Mouse (Mus musculus) embryonic fibroblast, embryonic 13.5 days (primary cell): ENCODE data around the gene Ntng1. TPM values are rescaled to one million over a fixed set of nuclear protein-coding genes. Genes with fewer than 3 reads are reported as not detected.

Experiments
- H3K27ac ChIP-seq: 2 replicates; pipeline ENCODE4 v1.5.1; 2012; ENCODE audit warnings: low read length, control low read depth, inconsistent platforms; ENCODE audit not compliant: insufficient read depth
- H3K4me1 ChIP-seq: 2 replicates; pipeline ENCODE4 v1.6.1; 2011; ENCODE audit warnings: low read length; ENCODE audit not compliant: control insufficient read depth, insufficient read depth
- H3K4me3 ChIP-seq: 2 replicates; pipeline ENCODE4 v1.5.1; 2011; ENCODE audit warnings: mild to moderate bottlenecking, control low read depth, low read length; ENCODE audit not compliant: insufficient read depth
- CTCF ChIP-seq: IDR thresholded peaks from 2 replicates; pipeline ENCODE4 v1.5.1; 2011; ENCODE audit warnings: mild to moderate bottlenecking, control low read depth, low read length, moderate library complexity, borderline replicate concordance; ENCODE audit not compliant: insufficient read depth
- POLR2A ChIP-seq: IDR thresholded peaks from 2 replicates; pipeline ENCODE4 v1.6.1; 2011; ENCODE audit warnings: low read depth, mild to moderate bottlenecking, control low read depth, low read length, moderate library complexity
- polyA plus RNA-seq: library from polyadenylated mRNA; stranded (reverse); fragments of >200 nt; gene quantifications from 2 replicates; pipeline ENCODE4 v1.2.4, GENCODE M21; 2011; ENCODE audit warnings: low read depth; ENCODE audit not compliant: missing spikeins, insufficient read length

Ntng1 gene
- polyA plus RNA-seq, 1 experiment: 1.3 TPM

GRCm38 (mm10) chr3:110132289-110132688, 11.5 kb downstream of the Ntng1 start:
- Histone ChIP-seq H3K4me3 (no peak overlapping the region), H3K4me1 (no peaks in the 10 kb centered on the region), H3K27ac (no peak overlapping the region)
- no peak for TF ChIP-seq POLR2A
- TF ChIP-seq CTCF: no peak

GRCm38 (mm10) chr3:110131043-110131891, 12.5 kb downstream of the Ntng1 start:
- TF ChIP-seq CTCF: no peak
- no peak for TF ChIP-seq POLR2A
- H3K4me1 ChIP-seq: no peaks in the 10 kb centered on the region
- no peak overlapping the region for H3K4me3 ChIP-seq
- H3K27ac ChIP-seq: no peak overlapping the region

- no peak overlapping the region for H3K4me3 ChIP-seq
- H3K4me1 ChIP-seq: no peaks in the 10 kb centered on the region
- TF ChIP-seq CTCF (no peak), POLR2A (no peak)
- H3K27ac ChIP-seq: no peak overlapping the region
Observed at GRCm38 (mm10) chr3:110129607-110130006, 14.2 kb downstream of the Ntng1 start.

GRCm38 (mm10) chr3:110105982-110106381, 37.8 kb downstream of the Ntng1 start:
- no peak overlapping the region for H3K27ac ChIP-seq
- TF ChIP-seq CTCF: no peak
- no peak for TF ChIP-seq POLR2A
- H3K4me1 ChIP-seq: no peaks in the 10 kb centered on the region
- H3K4me3 ChIP-seq: no peak overlapping the region

- Histone ChIP-seq H3K27ac (no peak overlapping the region), H3K4me1 (no peaks in the 10 kb centered on the region), H3K4me3 (no peak overlapping the region)
- no peak for TF ChIP-seq POLR2A
- no peak for TF ChIP-seq CTCF
Observed at GRCm38 (mm10) chr3:110094407-110094806, 49.4 kb downstream of the Ntng1 start.

- Histone ChIP-seq H3K4me3 (no peak overlapping the region), H3K27ac (no peak overlapping the region), H3K4me1 (no peaks in the 10 kb centered on the region)
- TF ChIP-seq POLR2A: no peak
- no peak for TF ChIP-seq CTCF
Observed at GRCm38 (mm10) chr3:110094003-110094402, 49.8 kb downstream of the Ntng1 start.

GRCm38 (mm10) chr3:110092521-110092920, 51.3 kb downstream of the Ntng1 start:
- Histone ChIP-seq H3K4me3 (no peak overlapping the region), H3K27ac (no peak overlapping the region), H3K4me1 (no peaks in the 10 kb centered on the region)
- TF ChIP-seq CTCF (no peak), POLR2A (no peak)

- TF ChIP-seq CTCF (no peak), POLR2A (no peak)
- no peak overlapping the region for H3K27ac ChIP-seq
- no peaks in the 10 kb centered on the region for H3K4me1 ChIP-seq
- H3K4me3 ChIP-seq: no peak overlapping the region
Observed at GRCm38 (mm10) chr3:110087189-110087588, 56.6 kb downstream of the Ntng1 start.

- Histone ChIP-seq H3K27ac (no peak overlapping the region), H3K4me1 (no peaks in the 10 kb centered on the region), H3K4me3 (no peak overlapping the region)
- TF ChIP-seq CTCF (no peak), POLR2A (no peak)
Observed at GRCm38 (mm10) chr3:110085336-110085735, 58.5 kb downstream of the Ntng1 start.

GRCm38 (mm10) chr3:110064709-110065256, 79.0 kb downstream of the Ntng1 start:
- Histone ChIP-seq H3K27ac (no peak overlapping the region), H3K4me3 (no peak overlapping the region), H3K4me1 (no peaks in the 10 kb centered on the region)
- TF ChIP-seq POLR2A (no peak), CTCF (no peak)
